Mouse (Mus musculus): Measurements from ENCODE around the gene Omd. TPM values are rescaled to one million over a fixed set of nuclear protein-coding genes. Genes with fewer than 3 reads are reported as not detected.
A peak's percentile ranks its signal among the peaks of the same experiment; 100 is the strongest.

Omd gene
- polyA plus RNA-seq, 1 experiment from 2014 or later = 2.0 TPM

DNA sequence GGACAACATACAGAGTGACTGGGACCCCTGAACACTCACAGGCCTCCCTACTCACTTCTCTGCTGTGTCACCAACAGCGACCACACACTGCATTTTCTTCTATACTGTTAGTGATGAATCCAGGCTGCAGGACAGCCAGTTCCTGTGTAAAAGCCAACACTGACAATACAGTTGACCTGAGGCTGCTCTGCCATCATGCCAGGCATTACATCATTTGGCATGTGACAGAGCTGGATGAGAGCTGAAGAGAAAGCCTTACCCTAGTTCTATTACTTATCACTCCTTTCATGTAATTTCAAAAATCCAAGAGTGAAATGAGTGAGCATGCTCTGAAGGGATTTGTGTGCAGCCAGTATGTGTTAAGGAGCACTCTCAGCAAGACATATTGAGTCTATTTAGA, 26.1 kb upstream of the Omd start:
- no peaks in the 10 kb centered on the region for H3K36me3 ChIP-seq (ENCODE audit: control insufficient read depth, insufficient read depth, low read length)
- no peak overlapping the region for H3K4me3 ChIP-seq (ENCODE audit: low read length)
- H3K27ac ChIP-seq (ENCODE audit: low read length) = no peak overlapping the region
- H3K9ac ChIP-seq (ENCODE audit: low read length) = no peak overlapping the region
- whole genome bisulfite sequencing = 51% methylated on average over 1 of the region's 1 CpGs
- H3K9me3 ChIP-seq (ENCODE audit: control insufficient read depth, low read length) = no peaks in the 10 kb centered on the region
- H3K27me3 ChIP-seq (ENCODE audit: control insufficient read depth, insufficient read depth, low read depth, low read length) = no peaks in the 10 kb centered on the region
- no peak overlapping the region for H3K4me2 ChIP-seq (ENCODE audit: low read depth, low read length)
- peak; percentile 28; the same call in 1 of the 2 replicates for ATAC-seq (ENCODE audit: low read depth)
- H3K4me1 ChIP-seq (replicated peaks; ENCODE audit: control insufficient read depth, insufficient read depth, low read length) = no peaks in the 10 kb centered on the region

DNA sequence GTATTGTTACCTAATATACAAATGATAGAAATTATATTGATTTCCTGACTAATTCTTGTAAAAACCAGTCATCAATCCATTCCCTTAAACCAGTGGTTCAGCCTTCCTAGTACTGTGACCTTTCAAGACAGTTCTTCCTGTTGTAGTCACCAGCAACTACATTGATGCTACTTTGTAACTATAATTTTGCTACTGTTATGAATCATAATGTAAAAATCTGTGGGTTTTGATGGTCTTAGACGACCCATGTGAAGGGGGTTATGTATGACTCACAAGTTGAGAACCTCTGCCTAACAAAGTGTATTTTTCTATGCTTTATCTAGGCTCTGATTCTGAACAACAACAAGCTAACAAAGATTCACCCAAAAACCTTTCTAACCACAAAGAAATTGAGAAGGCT, 25.3 kb upstream of the Omd start:
- no peaks in the 10 kb centered on the region for H3K27me3 ChIP-seq (ENCODE audit: control insufficient read depth, insufficient read depth, low read depth, low read length)

DNA sequence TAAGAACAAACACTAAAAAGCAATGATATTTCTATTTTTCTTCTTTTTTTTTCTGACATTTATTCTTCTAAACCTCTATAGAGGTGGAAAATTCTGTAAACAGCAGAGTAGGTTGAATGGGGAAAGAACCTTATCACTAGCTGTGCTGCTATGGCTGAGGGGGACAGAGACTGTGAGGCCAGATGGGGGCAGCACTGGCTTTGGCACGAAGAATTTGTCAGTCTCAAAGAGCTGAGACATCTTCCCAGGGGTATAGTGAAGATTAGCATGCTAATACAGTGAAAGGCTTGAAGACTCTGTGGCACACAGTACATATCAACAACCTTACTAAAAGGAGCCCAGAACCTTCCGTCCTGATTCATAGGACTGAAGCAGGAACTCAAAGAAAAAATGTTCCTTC, 23.1 kb upstream of the Omd start:
- ATAC-seq (ENCODE audit: low read depth) = peak; percentile 54
- 46% methylated on average over 2 of the region's 2 CpGs for WGBS

More for the DNA sequence above, 25.3 kb upstream of the Omd start:
- 67% methylated on average over 1 of the region's 1 CpGs for WGBS
- Histone ChIP-seq H3K27ac (ENCODE audit: low read length) (no peak overlapping the region), H3K9me3 (ENCODE audit: control insufficient read depth, low read length) (no peaks in the 10 kb centered on the region), H3K4me1 (replicated peaks; ENCODE audit: control insufficient read depth, insufficient read depth, low read length) (no peaks in the 10 kb centered on the region), H3K36me3 (ENCODE audit: control insufficient read depth, insufficient read depth, low read length) (no peaks in the 10 kb centered on the region), H3K4me3 (ENCODE audit: low read length) (no peak overlapping the region), H3K4me2 (ENCODE audit: low read depth, low read length) (no peak overlapping the region), H3K9ac (ENCODE audit: low read length) (no peak overlapping the region)
- no peak for ATAC-seq (ENCODE audit: low read depth)

DNA sequence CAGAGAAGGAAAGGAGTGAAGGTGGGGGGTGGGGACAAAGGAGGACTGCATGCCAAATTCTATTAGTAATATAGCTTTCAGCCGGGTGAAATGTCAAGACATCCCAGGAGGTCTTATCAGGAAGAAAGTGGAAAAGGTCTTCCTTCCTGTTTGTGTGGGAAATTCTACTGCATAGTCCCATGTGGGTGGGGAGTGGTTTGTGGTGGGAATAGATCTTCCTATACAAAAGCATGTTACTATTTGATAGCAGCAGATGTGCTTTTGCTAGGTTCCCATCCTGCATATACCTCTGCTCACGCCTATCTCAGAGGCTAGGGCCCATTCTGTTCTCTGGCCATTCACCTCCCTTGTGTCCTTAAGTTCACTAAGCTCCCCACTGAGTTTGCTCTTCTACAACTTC, 21.4 kb upstream of the Omd start:
- ATAC-seq (ENCODE audit: low read depth) = no peak

More for the DNA sequence above, 23.1 kb upstream of the Omd start:
- Histone ChIP-seq H3K4me3 (ENCODE audit: low read length) (no peak overlapping the region), H3K4me1 (replicated peaks; ENCODE audit: control insufficient read depth, insufficient read depth, low read length) (no peaks in the 10 kb centered on the region), H3K9ac (ENCODE audit: low read length) (no peak overlapping the region), H3K4me2 (ENCODE audit: low read depth, low read length) (no peak overlapping the region), H3K36me3 (ENCODE audit: control insufficient read depth, insufficient read depth, low read length) (no peaks in the 10 kb centered on the region), H3K27me3 (ENCODE audit: control insufficient read depth, insufficient read depth, low read depth, low read length) (no peaks in the 10 kb centered on the region), H3K27ac (ENCODE audit: low read length) (no peak overlapping the region), H3K9me3 (ENCODE audit: control insufficient read depth, low read length) (no peaks in the 10 kb centered on the region)

DNA sequence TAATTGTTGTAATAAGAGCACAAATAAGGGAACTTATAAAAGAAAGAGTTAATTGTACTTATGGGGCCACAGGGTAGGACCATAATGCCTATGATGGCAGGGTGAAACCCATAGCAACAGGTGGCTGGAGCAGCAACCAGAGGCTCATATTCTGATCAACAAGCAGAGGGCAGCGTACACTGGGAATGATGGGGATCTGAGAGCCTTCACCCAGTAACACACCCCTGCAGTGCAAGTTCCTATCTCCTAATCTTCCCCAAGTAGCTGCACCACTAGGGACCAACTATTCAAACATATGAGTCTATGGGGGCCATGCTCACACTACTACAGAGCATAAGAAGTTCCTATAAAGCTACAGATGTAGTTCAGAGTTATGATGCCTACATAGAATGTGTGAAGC, 17.9 kb upstream of the Omd start:
- 100% methylated on average over 1 of the region's 1 CpGs for WGBS
- Histone ChIP-seq H3K9me3 (ENCODE audit: control insufficient read depth, low read length) (no peaks in the 10 kb centered on the region), H3K27ac (ENCODE audit: low read length) (no peak overlapping the region), H3K4me1 (replicated peaks; ENCODE audit: control insufficient read depth, insufficient read depth, low read length) (no peaks in the 10 kb centered on the region), H3K36me3 (ENCODE audit: control insufficient read depth, insufficient read depth, low read length) (no peaks in the 10 kb centered on the region), H3K9ac (ENCODE audit: low read length) (no peak overlapping the region), H3K27me3 (ENCODE audit: control insufficient read depth, insufficient read depth, low read depth, low read length) (no peaks in the 10 kb centered on the region), H3K4me3 (ENCODE audit: low read length) (no peak overlapping the region), H3K4me2 (ENCODE audit: low read depth, low read length) (no peak overlapping the region)
- no peak for ATAC-seq (ENCODE audit: low read depth)

More for the DNA sequence above, 21.4 kb upstream of the Omd start:
- H3K4me1 ChIP-seq (replicated peaks; ENCODE audit: control insufficient read depth, insufficient read depth, low read length) = no peaks in the 10 kb centered on the region
- no peak overlapping the region for H3K27ac ChIP-seq (ENCODE audit: low read length)
- no peak overlapping the region for H3K4me2 ChIP-seq (ENCODE audit: low read depth, low read length)
- H3K27me3 ChIP-seq (ENCODE audit: control insufficient read depth, insufficient read depth, low read depth, low read length) = no peaks in the 10 kb centered on the region
- no peak overlapping the region for H3K4me3 ChIP-seq (ENCODE audit: low read length)
- H3K36me3 ChIP-seq (ENCODE audit: control insufficient read depth, insufficient read depth, low read length) = no peaks in the 10 kb centered on the region
- H3K9ac ChIP-seq (ENCODE audit: low read length) = no peak overlapping the region
- no peaks in the 10 kb centered on the region for H3K9me3 ChIP-seq (ENCODE audit: control insufficient read depth, low read length)
- 43% methylated on average over 2 of the region's 2 CpGs for WGBS

DNA sequence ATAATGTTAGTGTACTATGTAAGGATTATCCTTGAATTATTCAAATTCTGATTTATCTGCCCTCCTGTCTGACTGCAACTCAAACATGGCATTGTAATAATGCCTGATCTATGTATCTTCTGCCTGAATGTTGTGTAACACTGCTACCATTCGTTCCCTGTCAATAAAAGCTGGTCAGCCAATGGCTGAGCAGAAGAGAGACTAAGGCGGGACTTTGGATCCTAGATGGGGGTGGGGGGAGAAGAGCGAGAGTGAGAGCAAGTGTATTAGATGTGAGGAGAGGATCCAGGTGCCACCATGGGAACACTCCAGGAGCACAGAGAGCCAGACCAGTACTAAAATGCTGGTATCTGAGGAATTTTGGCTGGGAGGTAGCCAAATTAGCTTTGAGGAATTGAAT, 11.9 kb upstream of the Omd start:
- ATAC-seq (ENCODE audit: low read depth) = no peak
- Histone ChIP-seq H3K27me3 (ENCODE audit: control insufficient read depth, insufficient read depth, low read depth, low read length) (no peaks in the 10 kb centered on the region), H3K9ac (ENCODE audit: low read length) (no peak overlapping the region), H3K9me3 (ENCODE audit: control insufficient read depth, low read length) (no peaks in the 10 kb centered on the region), H3K36me3 (ENCODE audit: control insufficient read depth, insufficient read depth, low read length) (no peaks in the 10 kb centered on the region), H3K4me2 (ENCODE audit: low read depth, low read length) (no peak overlapping the region), H3K4me3 (ENCODE audit: low read length) (no peak overlapping the region), H3K27ac (ENCODE audit: low read length) (no peak overlapping the region), H3K4me1 (replicated peaks; ENCODE audit: control insufficient read depth, insufficient read depth, low read length) (no peaks in the 10 kb centered on the region)
- WGBS = 68% methylated on average over 3 of the region's 3 CpGs

DNA sequence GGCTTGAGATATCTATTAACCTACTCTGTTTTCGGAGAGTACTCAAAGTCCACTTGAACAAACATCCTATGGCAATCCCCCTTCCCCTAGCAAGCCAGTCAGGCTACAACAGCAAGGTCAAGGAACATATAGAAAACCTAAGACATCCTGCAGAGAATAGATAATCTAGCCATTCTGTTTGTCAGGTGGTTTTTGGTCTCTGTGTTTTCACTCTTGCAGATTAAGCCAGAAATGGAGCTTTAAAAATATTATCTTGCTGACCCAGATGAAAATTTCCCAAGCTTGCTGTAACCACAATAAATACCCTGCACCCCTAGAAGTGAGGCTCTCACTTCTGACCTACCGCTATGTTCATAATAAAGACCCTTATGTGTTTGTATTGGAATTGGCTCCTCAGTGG, 10.8 kb upstream of the Omd start:
- no peak for ATAC-seq (ENCODE audit: low read depth)

DNA sequence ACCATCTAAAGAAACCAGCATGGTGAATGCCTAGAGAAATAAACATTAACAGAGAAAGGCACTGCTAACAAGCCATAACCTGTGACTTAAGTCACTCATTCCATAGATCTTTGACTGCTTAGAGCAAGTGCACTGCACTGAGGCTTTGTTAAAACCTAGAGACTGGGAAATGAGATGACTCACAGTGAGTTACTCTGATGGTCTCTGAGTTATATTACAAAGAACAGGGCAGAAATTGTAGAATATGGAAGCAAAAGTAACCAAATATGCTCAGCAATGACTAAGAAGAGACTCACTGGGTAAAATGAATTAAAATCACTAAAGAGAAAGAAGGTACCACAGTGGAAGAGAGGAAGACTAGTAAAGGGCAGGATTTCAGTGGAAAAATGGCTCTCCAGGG, 1.6 kb downstream of the Omd start:
- Histone ChIP-seq H3K27me3 (ENCODE audit: control insufficient read depth, insufficient read depth, low read depth, low read length) (no peaks in the 10 kb centered on the region), H3K4me2 (ENCODE audit: low read depth, low read length) (no peak overlapping the region), H3K9ac (ENCODE audit: low read length) (no peak overlapping the region), H3K4me1 (replicated peaks; ENCODE audit: control insufficient read depth, insufficient read depth, low read length) (no peaks in the 10 kb centered on the region; the same call in 1 of the 2 replicates), H3K36me3 (ENCODE audit: control insufficient read depth, insufficient read depth, low read length) (no peaks in the 10 kb centered on the region), H3K27ac (ENCODE audit: low read length) (no peak overlapping the region), H3K4me3 (ENCODE audit: low read length) (no peak overlapping the region), H3K9me3 (ENCODE audit: control insufficient read depth, low read length) (no peaks in the 10 kb centered on the region)
- no peak for ATAC-seq (ENCODE audit: low read depth)

More for the DNA sequence above, 10.8 kb upstream of the Omd start:
- no peak overlapping the region for H3K4me2 ChIP-seq (ENCODE audit: low read depth, low read length)
- no peak overlapping the region for H3K9ac ChIP-seq (ENCODE audit: low read length)
- H3K27me3 ChIP-seq (ENCODE audit: control insufficient read depth, insufficient read depth, low read depth, low read length) = no peaks in the 10 kb centered on the region
- H3K4me3 ChIP-seq (ENCODE audit: low read length) = no peak overlapping the region
- no peak overlapping the region for H3K27ac ChIP-seq (ENCODE audit: low read length)
- no peaks in the 10 kb centered on the region for H3K9me3 ChIP-seq (ENCODE audit: control insufficient read depth, low read length)
- H3K36me3 ChIP-seq (ENCODE audit: control insufficient read depth, insufficient read depth, low read length) = no peaks in the 10 kb centered on the region
- WGBS = 68% methylated on average over 2 of the region's 2 CpGs
- H3K4me1 ChIP-seq (replicated peaks; ENCODE audit: control insufficient read depth, insufficient read depth, low read length) = no peaks in the 10 kb centered on the region

DNA sequence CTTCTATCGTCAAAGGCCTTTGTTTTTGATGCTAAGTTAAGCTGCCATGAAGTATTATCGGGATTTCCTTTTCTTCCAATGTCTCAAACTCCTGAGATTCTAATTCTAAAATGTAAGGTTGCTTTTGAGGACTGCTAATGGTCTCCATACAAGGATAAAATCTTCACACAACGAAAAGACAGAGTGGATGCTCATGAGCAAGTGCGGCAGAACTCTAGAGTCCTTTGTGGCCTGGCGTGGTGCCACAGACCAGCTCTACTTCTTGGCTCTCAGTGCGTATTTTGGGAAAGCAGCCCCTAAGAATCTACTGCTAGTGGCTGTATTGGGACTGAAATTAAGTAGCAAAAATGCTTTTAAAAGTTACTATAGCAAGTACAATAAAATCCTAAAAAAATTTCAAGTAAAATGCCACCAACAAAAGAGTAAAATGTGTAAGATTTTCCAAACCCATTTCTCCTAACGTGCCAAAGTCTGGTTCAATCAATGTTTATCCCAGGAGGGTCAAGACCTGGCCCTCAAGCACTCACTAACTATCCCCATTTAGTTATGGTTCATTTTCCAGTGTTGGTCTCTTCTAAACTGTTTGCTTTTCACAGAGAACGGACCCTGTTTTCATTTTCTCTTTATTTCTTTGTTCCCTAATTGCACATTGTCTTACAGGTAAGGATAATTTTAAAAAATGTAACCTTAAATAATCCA, 2.2 kb downstream of the Omd start:
- H3K9me3 ChIP-seq (ENCODE audit: control insufficient read depth, low read length) = no peaks in the 10 kb centered on the region
- ATAC-seq (ENCODE audit: low read depth) = no peak
- no peaks in the 10 kb centered on the region; the same call in 1 of the 2 replicates for H3K4me1 ChIP-seq (replicated peaks; ENCODE audit: control insufficient read depth, insufficient read depth, low read length)
- H3K27ac ChIP-seq (ENCODE audit: low read length) = 0 out of 2 replicates have a peak overlapping the region, but pooled peaks have one; percentile 5
- H3K9ac ChIP-seq (ENCODE audit: low read length) = no peak overlapping the region
- WGBS = 60% methylated on average over 8 of the region's 8 CpGs
- H3K4me2 ChIP-seq (ENCODE audit: low read depth, low read length) = no peak overlapping the region
- no peaks in the 10 kb centered on the region for H3K27me3 ChIP-seq (ENCODE audit: control insufficient read depth, insufficient read depth, low read depth, low read length)
- H3K4me3 ChIP-seq (ENCODE audit: low read length) = no peak overlapping the region
- no peaks in the 10 kb centered on the region for H3K36me3 ChIP-seq (ENCODE audit: control insufficient read depth, insufficient read depth, low read length)
